Mouse (Mus musculus): ENCODE data around the gene Emc9.

The Emc9 gene

GRCm38 (mm10) chr14:55584702-55585565 is at the start of gene Emc9:
TSS of gene Emc9 (minus strand) at chr14:55585302.
- DNase-seq (ENCODE audit: extremely low read depth, insufficient read length, low spot score) = peak; percentile 69

GRCm38 (mm10) chr14:55629312-55629711 is 44.2 kb upstream of the Emc9 start:
- no peak for DNase-seq (ENCODE audit: extremely low read depth, insufficient read length, low spot score)

- DNase-seq (ENCODE audit: extremely low read depth, insufficient read length, low spot score) = no peak
Measured at GRCm38 (mm10) chr14:55628077-55628827, 43.1 kb upstream of the Emc9 start.

- DNase-seq (ENCODE audit: extremely low read depth, insufficient read length, low spot score) = no peak
Measured at GRCm38 (mm10) chr14:55618486-55619195, 33.5 kb upstream of the Emc9 start.

GRCm38 (mm10) chr14:55617822-55618221 is 32.7 kb upstream of the Emc9 start, which contains the start of gene Rec8:
TSS of gene Rec8 (plus strand) at chr14:55618037.
- no peak for DNase-seq (ENCODE audit: extremely low read depth, insufficient read length, low spot score)

GRCm38 (mm10) chr14:55616844-55617243 is 31.7 kb upstream of the Emc9 start:
- no peak for DNase-seq (ENCODE audit: extremely low read depth, insufficient read length, low spot score)

GRCm38 (mm10) chr14:55615876-55616275 is 30.8 kb upstream of the Emc9 start:
- no peak for DNase-seq (ENCODE audit: extremely low read depth, insufficient read length, low spot score)

- no peak for DNase-seq (ENCODE audit: extremely low read depth, insufficient read length, low spot score)
Measured at GRCm38 (mm10) chr14:55614565-55615178, 29.6 kb upstream of the Emc9 start.

GRCm38 (mm10) chr14:55613346-55613745 is 28.2 kb upstream of the Emc9 start:
- no peak for DNase-seq (ENCODE audit: extremely low read depth, insufficient read length, low spot score)

GRCm38 (mm10) chr14:55608339-55608738 is 23.2 kb upstream of the Emc9 start:
- no peak for DNase-seq (ENCODE audit: extremely low read depth, insufficient read length, low spot score)

- DNase-seq (ENCODE audit: extremely low read depth, insufficient read length, low spot score) = no peak
Measured at GRCm38 (mm10) chr14:55605743-55606459, 20.8 kb upstream of the Emc9 start.

GRCm38 (mm10) chr14:55604823-55605222 is 19.7 kb upstream of the Emc9 start:
- DNase-seq (ENCODE audit: extremely low read depth, insufficient read length, low spot score) = no peak

- peak; percentile 62 for DNase-seq (ENCODE audit: extremely low read depth, insufficient read length, low spot score)
Measured at GRCm38 (mm10) chr14:55603633-55604576, 18.8 kb upstream of the Emc9 start.

GRCm38 (mm10) chr14:55603271-55603632 is 18.1 kb upstream of the Emc9 start, which contains the start of gene Irf9:
TSS of gene Irf9 (plus strand) at chr14:55603571.
- no peak for DNase-seq (ENCODE audit: extremely low read depth, insufficient read length, low spot score)

GRCm38 (mm10) chr14:55598521-55599390 is 13.7 kb upstream of the Emc9 start:
- no peak for DNase-seq (ENCODE audit: extremely low read depth, insufficient read length, low spot score)

GRCm38 (mm10) chr14:55596036-55596690 is 11.1 kb upstream of the Emc9 start:
- no peak for DNase-seq (ENCODE audit: extremely low read depth, insufficient read length, low spot score)

- no peak for DNase-seq (ENCODE audit: extremely low read depth, insufficient read length, low spot score)
Measured at GRCm38 (mm10) chr14:55592226-55592625, 7.1 kb upstream of the Emc9 start.

Data from 3134 (cell line).